Mouse (Mus musculus) cerebellum, adult 11 months (tissue): Measurements from ENCODE around the gene D630045J12Rik.

Source experiments
- DNase-seq: peaks from one replicate; pipeline ENCODE4 v3.0.0; 2022

The D630045J12Rik gene

DNA sequence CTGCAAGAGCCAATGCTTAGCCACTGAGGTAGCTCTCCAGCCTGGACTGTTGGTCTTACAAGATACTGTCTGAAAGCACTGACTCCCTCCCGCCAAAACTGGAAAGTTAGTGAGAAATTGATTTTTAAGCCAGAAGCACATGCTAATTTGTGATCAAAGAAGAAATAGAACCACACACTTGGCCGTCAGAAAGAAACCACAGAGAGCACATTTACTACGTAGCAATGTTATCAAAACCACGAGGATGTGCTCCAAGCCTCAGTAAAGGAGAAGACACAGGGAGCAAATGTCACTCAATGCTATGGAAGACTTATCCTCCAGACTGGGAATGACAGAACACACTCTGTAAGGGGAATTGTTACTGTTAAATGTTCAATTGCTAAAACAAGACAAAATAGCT is 12.3 kb downstream of the D630045J12Rik start:
- no peak for DNase-seq

DNA sequence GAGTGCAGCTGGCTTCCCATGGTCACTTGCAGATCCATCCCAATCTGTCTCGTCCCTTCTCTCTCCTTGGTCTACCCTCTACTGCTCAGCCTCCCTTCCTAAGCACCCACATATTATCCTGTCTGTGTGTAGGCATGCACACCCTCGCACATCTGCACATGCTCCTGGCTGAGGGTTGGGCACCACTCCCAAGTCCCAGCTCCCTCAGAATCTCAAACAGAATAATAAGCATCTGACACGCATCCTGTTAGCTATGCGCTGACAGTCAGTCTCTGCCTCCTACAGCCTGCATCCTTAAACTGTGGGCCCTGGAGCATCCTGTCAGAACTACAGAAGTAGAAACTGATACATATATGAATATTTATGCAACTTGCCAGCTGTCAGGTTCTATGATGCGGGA is 13.2 kb downstream of the D630045J12Rik start:
- no peak for DNase-seq

DNA sequence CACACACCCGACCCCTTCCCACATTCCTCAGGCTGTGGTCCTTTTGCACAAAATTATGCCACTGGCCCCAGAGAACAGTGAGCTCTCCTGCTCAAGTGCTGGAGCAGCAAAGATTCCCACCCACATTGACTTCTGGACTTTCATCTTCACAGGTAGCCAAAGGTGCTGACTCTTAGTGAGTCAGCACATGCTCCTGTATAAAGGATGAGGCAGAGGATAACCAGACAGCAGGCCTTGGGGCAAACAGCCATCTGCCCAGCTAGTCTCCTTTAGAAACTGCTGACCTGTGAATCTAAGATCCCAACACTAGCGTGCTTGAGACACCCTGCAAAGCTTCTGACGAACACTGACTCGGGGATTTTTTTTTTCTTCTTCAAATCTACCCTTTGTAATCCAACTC is 15.4 kb downstream of the D630045J12Rik start:
- DNase-seq, result no peak

DNA sequence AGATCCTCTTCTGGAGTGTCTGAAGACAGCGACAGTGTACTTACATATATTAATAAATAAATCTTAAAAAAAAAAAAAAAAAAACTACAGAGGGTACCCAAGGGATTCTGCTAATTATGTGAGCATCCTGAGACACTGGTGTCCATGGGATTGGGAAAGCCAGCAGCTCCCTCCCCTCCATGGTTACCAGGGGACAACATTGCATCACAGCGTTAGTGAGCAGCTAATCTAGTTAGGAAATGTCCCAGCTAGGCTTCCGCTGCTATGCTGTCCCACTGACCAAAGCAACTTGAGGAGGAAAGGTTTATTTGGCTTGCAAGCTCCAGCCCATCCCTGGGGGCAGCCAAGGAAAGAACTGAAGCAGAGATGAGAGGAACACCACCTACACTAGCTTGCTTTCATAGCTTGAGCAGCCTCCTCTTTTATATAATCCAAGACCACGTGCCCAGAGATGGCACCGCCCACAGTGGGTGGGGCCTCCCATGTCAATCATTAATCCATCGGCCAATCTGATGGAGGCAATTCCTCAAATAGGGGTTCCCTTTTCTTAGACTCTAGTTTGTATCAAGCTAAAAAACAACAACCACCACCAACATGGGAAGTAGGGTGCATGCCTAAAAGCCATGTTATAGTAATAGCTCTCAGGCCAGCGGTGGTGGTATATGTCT is 17.7 kb downstream of the D630045J12Rik start:
- no peak for DNase-seq

DNA sequence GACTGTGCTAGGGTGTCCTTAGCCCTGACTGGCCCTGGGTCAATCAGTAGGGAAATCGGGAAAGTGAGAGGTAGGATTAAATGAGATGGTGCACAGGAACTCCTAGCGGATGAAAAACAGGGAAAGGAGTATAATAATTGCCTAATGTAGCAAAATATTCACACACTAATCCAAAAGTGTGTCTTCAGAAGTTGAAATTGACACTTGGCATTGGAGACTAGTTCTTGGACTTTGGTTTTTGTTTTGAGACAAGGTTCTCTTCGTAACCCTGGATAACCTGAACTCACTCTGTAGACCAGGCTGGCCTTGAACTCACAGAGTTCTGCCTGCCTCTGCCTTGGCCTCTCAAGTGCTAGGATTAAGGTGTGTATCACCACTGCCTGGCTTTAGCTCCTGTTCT is 20.0 kb downstream of the D630045J12Rik start:
- DNase-seq, result no peak

DNA sequence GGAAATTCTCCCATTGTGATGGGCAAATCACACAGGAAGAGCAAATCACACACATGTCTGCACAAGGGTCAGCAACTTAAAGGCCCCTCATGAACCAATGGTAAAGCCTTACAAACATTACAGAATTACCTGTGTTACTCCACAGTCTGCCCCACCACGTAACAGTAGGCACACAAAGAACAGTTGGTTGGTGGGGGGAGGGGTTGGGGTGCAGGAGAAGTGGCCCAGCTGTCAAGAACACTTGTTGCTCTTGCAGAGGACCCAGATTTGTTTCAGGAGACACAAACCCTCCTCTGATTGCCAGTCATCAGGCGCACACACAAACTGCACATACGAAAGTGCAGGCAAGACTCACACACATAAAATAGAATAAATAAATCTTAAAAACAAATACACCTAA is 20.9 kb downstream of the D630045J12Rik start:
- no peak for DNase-seq

DNA sequence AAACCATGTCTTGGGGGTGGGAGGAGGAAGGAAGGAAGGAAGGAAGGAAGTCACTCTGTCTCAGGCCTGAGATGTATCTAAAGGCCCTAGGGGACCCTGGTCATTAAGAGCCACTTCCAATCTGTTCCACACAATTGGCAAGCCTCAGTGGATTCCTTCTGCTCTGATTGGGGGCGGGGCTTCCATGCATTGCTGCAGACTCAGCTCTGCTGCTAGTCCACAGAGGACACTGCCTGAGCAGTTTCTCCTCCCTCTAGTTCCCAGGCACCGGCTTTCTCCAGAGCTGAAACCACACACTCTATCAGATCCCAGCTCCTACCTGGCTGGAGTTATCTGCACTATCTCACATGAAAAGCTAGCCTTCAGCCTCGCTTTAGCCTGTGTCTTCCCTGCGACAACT is 21.8 kb downstream of the D630045J12Rik start:
- DNase-seq, result no peak

DNA sequence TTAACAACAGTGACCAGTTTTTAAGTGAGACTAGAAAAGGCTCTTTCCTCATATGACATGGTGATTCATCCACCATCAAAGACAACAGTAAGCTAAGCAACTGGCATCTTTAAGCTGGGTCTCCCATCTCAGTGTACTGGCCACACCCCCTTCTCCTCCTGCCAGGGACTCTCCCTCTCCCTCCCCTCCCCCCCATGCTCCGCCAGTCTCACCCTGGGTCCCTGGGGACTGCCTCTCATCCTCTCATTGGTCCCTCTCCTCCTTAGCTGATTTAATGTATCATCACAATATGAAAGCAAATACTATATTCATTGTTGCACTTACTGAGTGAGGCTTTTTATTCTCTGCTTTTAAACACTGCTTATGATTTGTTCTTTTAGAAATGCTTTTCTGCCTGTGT is 29.7 kb downstream of the D630045J12Rik start:
- no peak for DNase-seq

DNA sequence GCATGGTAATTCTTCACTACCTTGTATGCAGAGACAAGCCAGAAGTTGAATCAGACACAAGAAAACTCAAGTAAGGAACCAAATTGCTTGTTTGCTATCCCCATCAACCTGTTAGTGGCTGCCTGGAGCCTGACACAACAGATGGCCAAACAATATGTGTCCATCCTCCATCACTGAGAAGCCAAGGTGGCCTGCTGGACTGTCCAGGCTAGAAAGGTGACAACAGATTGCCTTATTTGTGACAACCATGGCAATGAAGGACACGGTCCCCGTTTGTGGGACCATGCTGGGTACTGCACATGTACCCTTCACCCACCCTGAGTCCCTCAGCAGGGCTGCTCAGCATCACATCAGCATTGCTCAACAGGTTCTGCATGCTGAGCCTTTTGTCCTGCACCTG is 34.5 kb downstream of the D630045J12Rik start:
- peak; percentile 71 for DNase-seq

DNA sequence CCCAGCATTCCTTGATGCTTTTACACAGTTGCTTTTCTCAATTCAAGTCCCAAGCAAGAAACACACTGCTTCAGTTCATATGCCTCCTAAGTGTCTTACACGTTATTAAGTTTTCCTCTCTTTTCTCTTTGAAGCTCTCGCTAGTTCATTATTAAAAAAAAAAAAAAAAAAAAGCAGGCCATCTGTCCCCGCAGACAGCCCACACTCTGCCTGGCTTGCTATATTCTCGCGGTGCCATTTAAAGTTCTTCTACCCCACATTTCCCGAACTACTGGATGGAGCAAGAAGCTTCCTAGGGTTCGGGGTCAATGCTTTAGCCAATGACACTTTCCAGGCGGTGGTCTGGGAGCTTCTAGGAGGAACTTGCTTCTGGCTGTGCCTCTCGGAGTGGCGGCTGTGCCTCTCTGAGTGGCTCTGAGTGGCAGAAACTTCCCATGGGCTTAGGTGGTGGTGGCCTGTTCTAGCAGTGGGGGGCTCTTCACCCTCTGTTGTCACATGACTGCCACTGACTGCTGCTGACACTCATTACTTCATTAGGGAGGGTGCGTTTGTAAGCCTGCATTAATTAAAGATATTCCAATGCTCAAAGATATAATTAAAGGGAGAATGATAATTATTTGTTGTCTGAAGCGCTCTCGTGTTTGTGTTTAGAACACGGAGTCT is 38.2 kb downstream of the D630045J12Rik start:
- DNase-seq, result no peak

DNA sequence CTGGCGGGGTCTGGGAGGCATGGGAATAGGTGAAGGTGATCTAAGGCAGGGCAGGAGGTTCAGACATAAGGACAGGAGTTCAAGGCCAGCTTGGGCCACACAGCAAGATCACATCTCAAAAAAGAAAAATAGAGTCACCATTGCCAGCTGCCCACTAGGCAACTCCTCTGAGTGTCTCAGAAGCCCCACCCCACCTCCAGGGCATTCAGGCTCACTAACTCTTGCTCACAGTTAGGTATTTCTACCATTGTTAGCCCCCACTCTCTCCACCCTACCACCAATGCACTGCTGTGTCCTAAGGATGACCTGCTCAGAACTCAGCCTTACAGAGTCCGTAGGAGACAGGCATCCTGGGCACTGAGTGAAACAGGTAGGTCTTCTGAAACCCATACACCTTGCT is 46.2 kb downstream of the D630045J12Rik start:
- DNase-seq, result no peak

DNA sequence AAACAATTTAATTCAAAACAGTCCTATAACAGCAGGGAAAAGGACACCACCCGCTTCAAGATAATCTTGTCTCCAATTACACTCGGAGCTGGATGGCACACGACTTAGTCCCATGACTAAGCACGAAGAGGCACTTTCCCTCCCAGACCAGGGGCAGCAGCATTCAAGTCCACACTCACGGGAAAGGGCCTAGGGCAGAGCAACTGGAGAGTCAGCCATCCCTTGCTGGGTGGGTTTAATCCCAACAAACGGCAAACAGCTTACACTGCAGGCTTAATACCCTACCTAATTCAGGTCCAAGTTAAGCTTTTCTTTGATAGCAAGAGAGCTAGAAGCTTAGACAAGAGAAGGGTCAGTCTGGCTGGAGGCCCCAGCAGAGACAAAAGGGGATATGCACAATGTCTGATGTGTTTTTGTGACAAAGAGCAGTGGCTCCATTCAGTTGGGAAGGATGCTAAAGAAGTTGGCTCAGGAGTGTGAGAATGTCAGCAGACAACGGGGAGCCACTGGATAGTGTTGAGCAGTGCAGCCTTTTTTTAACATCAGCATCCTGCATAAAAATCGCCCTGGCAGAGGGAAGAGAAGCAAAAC is 46.8 kb downstream of the D630045J12Rik start:
- no peak for DNase-seq

DNA sequence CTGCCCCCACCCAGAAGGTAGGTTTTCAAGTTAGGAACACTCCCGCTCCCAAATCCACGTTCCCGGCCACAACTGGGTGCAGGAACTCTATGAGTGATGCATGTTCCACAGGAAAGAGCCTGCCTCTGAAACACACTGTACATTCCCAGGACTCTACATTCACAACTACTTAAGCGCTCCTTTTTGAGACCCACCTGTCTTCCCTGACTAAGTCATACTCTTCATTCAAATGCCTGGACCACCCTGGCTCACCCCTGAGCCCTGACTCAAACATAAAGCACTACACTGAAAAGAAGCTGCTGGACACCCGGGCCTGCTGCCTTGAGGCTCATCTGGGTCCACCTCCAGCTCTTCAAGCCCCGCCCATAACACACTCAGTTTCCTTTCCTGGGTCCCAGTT is 48.4 kb downstream of the D630045J12Rik start:
- DNase-seq, result no peak

DNA sequence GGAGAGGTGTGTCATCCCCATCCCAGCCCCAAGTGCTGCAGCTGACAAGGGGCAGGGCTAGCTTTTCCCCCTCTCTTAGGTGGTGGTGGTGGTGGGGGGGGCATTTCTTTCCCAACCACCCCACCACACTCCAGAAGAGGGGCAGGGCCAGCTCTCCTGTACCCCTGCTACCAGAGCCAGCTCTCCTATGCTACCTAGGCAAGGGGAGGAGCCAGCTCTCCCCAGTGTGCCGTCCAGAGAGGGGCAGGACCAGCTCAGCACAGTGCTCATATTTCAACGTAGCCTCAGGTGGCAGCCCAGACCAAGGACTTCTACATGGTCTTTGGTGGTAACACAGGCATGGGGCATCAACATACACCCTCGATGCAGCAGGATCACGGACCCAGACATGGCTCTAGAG is 50.0 kb downstream of the D630045J12Rik start:
- no peak for DNase-seq

DNA sequence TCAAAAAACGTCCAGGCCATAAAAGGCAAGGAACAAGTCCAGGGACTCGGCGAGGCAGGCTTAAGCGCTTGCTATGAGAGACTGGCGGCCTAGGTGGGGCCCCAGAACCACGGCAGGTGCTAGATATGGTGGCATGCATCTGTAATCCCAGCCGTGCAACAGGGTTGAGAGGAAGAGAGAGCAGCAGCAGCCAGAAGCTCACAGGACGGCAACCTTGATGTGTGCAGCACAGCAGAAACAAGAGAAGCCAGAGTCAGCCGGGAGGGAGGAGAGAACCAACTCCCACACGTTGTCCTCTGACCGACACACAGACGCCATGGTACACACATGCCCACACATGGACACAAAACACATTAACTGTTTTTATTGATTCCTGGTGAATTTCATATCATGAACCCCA is 51.0 kb downstream of the D630045J12Rik start:
- DNase-seq, result no peak

DNA sequence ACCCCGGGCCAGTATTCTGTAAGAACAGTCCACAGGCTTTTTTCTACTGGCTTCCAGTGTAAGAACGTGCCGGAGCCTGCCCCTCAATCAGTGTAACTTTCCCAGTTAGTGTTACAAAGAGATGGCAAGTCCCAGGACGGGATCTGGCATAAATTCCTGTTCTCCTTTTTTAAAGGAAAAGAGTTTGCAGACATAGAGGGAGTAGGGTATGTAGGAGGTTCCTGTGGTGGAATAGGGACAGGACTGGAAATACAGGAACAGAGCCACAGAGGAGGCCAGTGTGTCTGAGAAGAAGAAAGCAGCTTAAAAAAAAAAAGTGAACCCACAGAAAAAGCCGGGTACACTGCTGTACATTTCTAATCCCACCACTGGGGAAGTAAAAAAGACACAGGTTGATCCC is 52.3 kb downstream of the D630045J12Rik start:
- no peak for DNase-seq

DNA sequence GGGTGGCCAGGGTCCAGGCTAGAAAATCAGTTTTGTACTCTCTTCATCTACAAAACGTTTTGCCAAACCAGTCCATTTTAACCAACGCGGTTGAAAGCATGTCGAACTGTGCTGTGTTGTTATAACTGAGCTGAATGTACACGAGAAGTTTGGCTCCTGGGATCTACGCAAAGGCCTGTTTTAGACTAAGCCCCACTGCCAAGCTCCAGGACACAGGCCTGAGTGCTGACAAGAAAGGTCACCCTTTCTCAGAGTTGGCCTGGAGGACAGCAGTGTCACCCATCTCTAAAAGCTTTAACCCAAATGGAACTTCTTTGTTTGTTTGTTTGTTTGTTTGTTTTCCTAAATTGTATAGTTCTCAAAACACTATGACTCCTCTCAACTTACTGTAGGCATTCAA is 54.2 kb downstream of the D630045J12Rik start:
- DNase-seq, result no peak

DNA sequence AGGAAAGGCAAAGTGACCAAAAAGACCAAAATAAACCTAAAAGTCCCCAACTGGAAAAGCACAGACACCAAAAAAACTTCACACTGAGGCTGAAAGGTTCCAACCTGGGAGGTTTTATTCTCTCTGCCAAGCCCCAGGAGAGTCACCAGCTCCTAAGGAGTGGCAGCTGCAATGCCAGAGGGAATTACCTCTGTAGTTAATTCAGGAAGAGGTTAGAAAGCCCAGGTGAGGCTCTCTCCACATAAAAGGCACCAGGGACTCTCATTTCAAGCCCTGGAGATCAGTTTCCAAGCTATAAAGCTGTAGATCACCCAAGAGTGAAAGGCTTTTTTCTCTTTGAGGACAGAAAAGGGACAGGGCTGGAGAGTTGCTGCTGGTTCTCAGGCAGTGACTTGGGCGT is 55.1 kb downstream of the D630045J12Rik start:
- DNase-seq, result no peak

DNA sequence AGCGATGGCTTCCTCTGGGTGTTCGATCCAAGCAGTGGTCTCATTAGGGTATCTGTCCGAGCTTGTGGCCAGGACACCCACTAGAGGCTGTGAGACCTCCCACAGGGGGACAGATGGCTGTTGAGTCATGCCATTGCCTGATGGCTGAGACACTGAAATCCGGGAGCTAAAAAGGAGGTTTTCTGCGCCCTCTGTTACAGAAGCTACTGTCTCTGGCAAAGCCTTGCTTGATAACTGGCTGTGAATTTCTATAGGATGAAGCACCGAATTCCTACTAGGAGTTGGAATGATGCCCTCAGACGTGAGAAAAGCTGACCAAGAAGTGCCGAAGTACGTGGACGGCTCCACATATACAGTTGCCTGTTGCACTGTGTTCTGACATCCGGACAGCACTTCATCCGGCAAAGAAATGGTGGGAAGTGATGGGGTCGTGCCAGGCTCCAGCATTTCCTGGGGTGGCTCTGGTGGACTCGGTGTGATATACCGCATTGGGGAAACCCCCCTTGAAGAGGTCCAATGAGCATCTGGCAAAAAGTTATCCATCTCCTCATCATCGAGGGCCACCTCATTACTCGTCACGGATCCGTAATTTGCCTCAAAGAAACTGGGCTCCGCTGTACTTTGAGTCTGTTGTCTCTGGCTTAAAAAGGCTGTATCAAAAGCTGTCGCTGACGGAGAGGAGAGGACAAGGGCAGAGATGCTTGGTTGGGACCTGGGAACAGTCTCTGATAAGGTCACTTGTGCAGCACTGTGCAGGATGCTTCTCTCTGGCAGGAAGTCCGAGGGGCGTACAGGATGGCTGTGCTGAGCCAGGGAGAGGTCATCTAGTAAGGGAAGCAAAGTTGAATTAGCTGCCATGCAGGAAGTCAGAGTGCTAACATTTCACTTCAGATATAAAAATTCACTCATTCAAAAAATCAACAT is 57.3 kb downstream of the D630045J12Rik start:
- DNase-seq, result peak; percentile 82

DNA sequence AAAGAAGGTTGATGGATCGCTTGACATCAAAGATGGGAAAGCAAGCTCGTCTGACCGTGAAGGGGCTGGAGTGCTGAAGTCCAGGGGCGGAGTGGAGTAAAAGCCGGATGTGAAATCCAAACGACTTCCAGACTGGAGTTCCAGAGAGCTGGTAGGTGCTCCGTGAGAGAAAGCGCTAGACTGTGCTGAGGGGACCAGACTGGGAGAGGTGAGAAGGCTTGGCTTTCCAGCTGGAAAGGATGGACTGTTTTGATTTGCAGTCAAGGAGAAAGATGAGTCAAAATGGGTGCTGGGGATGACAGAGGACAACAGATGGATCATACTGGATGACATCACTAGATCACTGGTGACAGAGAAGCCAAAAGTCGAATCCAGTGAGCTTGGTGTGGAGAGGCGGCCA is 58.5 kb downstream of the D630045J12Rik start:
- DNase-seq, result no peak

DNA sequence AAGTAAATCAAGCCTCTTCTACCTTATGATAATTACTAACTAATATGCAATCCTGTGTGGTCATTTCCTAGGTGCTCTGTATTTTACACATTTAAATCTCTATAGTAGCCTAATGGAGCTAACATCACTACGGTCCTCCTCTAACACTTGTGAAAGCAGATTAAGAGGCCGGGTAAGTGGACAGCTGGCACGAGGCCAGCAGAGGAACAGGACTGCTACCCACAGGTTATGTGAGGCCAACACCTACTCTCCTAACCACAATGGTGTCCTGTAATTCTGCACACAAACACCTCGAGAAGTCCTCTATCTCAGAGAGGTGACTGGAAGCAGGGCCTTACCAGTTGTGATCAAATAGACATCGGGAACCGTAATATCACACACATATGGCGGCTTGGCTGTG is 59.8 kb downstream of the D630045J12Rik start:
- DNase-seq, result no peak

DNA sequence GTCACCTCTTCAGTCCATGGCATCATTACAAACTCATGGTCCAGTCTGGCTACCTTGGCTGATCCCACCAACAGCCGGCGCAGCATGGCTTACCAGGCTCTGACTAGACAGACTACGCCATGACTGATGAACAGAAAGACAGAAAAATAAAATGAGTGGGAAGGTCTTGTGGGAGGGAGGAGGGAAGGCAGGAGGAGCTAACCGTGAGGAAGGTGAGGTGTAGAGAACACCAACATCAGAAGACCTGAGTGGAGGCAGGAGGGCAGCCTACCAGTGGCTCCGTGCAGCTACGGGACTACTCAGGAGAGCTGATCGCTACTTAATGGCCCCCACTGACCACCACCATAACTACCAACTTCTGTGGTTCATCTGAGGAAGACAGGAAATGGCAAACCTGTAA is 60.9 kb downstream of the D630045J12Rik start:
- no peak for DNase-seq

DNA sequence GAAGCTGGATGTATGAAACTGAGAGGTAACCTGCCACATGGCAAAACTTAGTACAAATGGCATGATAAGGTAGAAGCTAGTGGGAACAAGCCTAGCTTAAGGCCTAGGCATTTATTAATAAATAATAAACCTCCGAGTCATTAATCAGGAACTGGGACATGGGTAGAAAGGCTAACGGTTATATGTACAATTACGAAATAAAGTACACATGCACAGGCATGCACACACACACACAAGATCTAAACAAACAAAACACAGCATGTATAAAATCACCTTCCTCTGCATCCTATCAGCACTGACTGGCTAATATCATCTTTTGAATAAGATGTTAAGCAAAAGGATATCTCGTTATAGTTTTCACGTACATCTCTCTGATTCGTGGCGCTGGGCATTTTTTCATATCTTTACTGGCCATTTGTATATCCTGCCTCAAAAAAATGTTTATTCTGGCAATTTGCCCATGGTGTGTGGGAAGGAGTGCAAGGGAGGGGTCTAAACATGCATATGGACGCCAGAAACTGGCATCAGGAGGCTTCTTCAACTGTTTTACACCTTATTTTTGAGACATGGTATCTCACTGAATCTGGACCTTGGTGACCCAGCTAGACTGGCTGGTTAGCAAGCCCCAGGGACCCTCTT is 67.4 kb downstream of the D630045J12Rik start:
- DNase-seq, result no peak
